Mouse (Mus musculus) cortical plate, adult 2 months (tissue): Measurements from ENCODE around the gene Myadm. TPM values are rescaled to one million over a fixed set of nuclear protein-coding genes. Genes with fewer than 3 reads are reported as not detected.

Experiments
- H3K27ac ChIP-seq: fragments of 200-500 bp; 2 replicates; pipeline ENCODE4 v1.5.1; 2012; ENCODE audit warnings: low read length, control low read depth, inconsistent platforms; ENCODE audit not compliant: insufficient read depth
- H3K4me1 ChIP-seq: fragments of 200-500 bp; 2 replicates; pipeline ENCODE4 v1.6.1; 2011; ENCODE audit warnings: low read length; ENCODE audit not compliant: control insufficient read depth, insufficient read depth
- H3K4me3 ChIP-seq: fragments of 200-500 bp; 2 replicates; pipeline ENCODE4 v1.5.1; 2011; ENCODE audit warnings: mild to moderate bottlenecking, low read length, control low read depth; ENCODE audit not compliant: insufficient read depth
- CTCF ChIP-seq: fragments of 200-500 bp; IDR thresholded peaks from 2 replicates; pipeline ENCODE4 v1.5.1; 2011; ENCODE audit warnings: mild to moderate bottlenecking, control low read depth, low read length; ENCODE audit not compliant: insufficient read depth; ENCODE audit errors: extremely low read depth
- POLR2A ChIP-seq: fragments of 200-500 bp; IDR thresholded peaks from 2 replicates; pipeline ENCODE4 v1.6.1; 2011; ENCODE audit warnings: mild to moderate bottlenecking, low read length, control low read depth; ENCODE audit not compliant: insufficient read depth; ENCODE audit errors: extremely low read depth
- polyA plus RNA-seq: library from polyadenylated mRNA; depleted of rRNA; stranded (reverse); fragments of >200 nt; gene quantifications from 2 replicates; pipeline ENCODE4 v1.2.3, GENCODE M21; 2012

Myadm gene
- polyA plus RNA-seq, 1 experiment, result 76.1 TPM

GRCm38 (mm10) chr7:3313571-3313970 lies 24.7 kb downstream of the Myadm start:
- H3K27ac ChIP-seq, result no peak overlapping the region
- TF ChIP-seq POLR2A (no peak), CTCF (no peak)
- H3K4me3 ChIP-seq, result no peak overlapping the region
- H3K4me1 ChIP-seq, result no peaks in the 10 kb centered on the region

DNA sequence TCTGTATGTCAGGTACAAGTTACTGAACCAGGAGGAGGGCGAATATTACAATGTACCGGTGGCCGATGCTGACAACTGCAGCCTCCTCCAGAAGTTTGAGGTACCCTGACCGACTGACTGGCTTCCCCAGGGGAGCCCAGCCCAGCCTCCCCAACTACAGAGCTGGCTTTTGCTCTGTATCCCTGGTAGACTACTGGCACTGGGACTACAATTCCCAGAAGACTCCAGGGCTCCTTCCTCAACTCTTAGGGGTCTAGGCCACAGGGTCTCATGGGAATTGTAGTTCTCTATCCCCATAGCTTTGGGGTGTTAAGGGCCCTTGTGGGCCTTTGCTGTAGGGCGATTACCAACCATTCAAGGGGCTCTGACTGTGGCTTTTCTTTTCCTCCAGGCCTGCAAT lies 25.2 kb downstream of the Myadm start:
- H3K4me3 ChIP-seq, result no peak overlapping the region
- H3K4me1 ChIP-seq, result no peaks in the 10 kb centered on the region
- no peak for TF ChIP-seq CTCF
- no peak for TF ChIP-seq POLR2A
- H3K27ac ChIP-seq, result no peak overlapping the region

GRCm38 (mm10) chr7:3317704-3318103 lies 28.8 kb downstream of the Myadm start:
- no peak overlapping the region for H3K4me3 ChIP-seq
- no peak for TF ChIP-seq CTCF
- TF ChIP-seq POLR2A, result no peak

DNA sequence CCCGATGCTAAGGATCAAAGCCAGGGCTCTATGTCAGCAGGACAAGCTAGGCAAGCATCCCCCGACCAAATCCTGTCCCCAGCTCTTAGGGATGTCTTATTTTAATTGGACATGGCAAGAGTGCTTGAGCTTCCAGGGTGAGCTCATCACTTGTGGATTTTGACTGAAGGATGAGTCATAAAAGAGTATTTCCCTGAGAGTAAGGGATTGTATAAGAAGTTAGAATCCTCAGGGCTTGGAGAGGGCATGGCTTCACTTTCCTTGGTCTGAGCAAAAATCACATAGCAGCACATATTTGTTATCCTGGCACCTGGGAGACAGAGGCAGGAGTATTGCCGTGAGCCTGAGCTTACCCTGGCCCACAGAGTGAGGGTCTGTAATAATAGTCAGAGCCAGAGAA lies 32.0 kb downstream of the Myadm start:
- no peak overlapping the region for H3K4me3 ChIP-seq
- H3K27ac ChIP-seq, result no peak overlapping the region
- H3K4me1 ChIP-seq, result no peaks in the 10 kb centered on the region; the same call in 1 of the 2 replicates
- no peak for TF ChIP-seq POLR2A
- TF ChIP-seq CTCF, result no peak

More at GRCm38 (mm10) chr7:3317704-3318103, 28.8 kb downstream of the Myadm start:
- no peaks in the 10 kb centered on the region for H3K4me1 ChIP-seq
- no peak overlapping the region for H3K27ac ChIP-seq

DNA sequence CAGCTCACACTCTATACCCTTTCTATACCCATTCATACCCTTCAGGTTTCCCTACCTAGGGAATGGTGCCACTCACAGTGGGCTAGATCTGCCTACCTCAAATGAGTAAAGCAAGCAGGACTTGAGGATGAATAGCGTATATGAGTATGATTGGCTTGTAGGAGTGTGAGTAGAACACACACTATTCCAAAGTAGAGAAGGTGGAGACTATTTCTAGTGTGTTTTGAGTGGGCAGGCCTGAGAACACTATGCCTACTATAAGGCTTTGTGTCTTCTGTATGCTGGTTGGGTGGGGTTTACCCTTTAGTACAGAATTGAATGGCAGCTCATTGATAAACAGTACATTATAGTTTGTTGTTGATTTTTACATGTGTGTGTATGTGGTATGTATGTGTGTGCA lies 34.9 kb downstream of the Myadm start:
- TF ChIP-seq CTCF (no peak), POLR2A (no peak)
- no peak overlapping the region for H3K4me3 ChIP-seq

DNA sequence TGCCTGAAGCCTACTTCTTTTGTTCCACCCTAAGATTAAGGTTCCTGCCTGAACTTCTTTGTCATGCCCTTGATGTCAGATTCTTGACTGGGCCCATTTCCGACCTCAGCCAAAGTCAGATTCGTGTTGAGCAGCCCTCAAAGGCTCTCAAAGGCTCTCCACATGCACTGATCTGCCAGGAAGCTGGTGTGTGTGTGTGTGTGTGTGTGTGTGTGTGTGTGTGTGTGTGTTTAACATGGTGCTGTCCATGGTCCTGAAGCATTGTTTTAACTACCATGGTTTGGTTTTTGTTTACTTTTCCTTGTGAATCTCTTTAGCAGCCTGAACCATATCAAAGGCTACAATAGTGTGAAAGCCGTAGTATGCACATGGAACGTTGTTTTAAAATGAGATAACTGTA lies 39.1 kb downstream of the Myadm start:
- Histone ChIP-seq H3K4me3 (no peak overlapping the region), H3K4me1 (no peaks in the 10 kb centered on the region; the same call in 1 of the 2 replicates), H3K27ac (no peak overlapping the region)
- no peak for TF ChIP-seq POLR2A
- no peak for TF ChIP-seq CTCF

More for the DNA sequence above, 34.9 kb downstream of the Myadm start:
- Histone ChIP-seq H3K27ac (no peak overlapping the region), H3K4me1 (no peaks in the 10 kb centered on the region; the same call in 1 of the 2 replicates)

GRCm38 (mm10) chr7:3329776-3330546 lies 41.1 kb downstream of the Myadm start:
- H3K4me3 ChIP-seq, result no peak overlapping the region
- H3K27ac ChIP-seq, result no peak overlapping the region
- no peaks in the 10 kb centered on the region for H3K4me1 ChIP-seq
- peak; percentile 86 for TF ChIP-seq CTCF
- no peak for TF ChIP-seq POLR2A

GRCm38 (mm10) chr7:3331171-3331570 lies 42.3 kb downstream of the Myadm start:
- no peak overlapping the region for H3K27ac ChIP-seq
- TF ChIP-seq CTCF (no peak), POLR2A (no peak)
- H3K4me3 ChIP-seq, result peak overlapping the region; percentile 89; the same call in 1 of the 2 replicates
- no peaks in the 10 kb centered on the region for H3K4me1 ChIP-seq

- peak overlapping the region; percentile 88 for H3K27ac ChIP-seq
- H3K4me1 ChIP-seq, result no peaks in the 10 kb centered on the region
- TF ChIP-seq CTCF (no peak), POLR2A (no peak; the same call in 1 of the 2 replicates)
Measured at GRCm38 (mm10) chr7:3331581-3332223, 42.8 kb downstream of the Myadm start.

DNA sequence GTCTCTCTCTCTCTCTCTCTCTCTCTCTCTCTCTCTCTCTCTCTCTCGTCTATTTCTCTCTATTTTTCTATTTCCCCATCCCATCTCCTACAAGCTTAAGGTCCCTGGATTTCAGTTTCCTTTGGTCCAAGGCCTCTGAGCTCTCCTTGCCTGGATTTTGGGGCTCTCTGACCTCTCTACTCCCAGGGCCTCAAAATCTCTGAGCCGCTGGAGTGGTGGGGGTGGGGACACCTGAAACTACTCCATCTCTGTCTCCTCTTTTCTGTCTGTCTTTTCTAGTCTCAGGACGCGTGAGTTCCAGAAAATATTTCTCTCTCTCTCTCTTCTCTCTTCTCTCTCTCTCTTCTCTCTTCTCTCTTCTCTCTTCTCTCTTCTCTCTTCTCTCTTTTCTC lies 43.3 kb downstream of the Myadm start:
- Histone ChIP-seq H3K27ac (peak overlapping the region; percentile 88), H3K4me1 (no peaks in the 10 kb centered on the region), H3K4me3 (peak overlapping the region; percentile 89)
- TF ChIP-seq POLR2A (no peak), CTCF (no peak)

More at GRCm38 (mm10) chr7:3331581-3332223, 42.8 kb downstream of the Myadm start:
- peak overlapping the region; percentile 89 for H3K4me3 ChIP-seq
